Mouse (Mus musculus) T-cell, adult 2 months (primary cell): ENCODE data around the gene Mtmr6.
"Not testable (repeated sequence)": the region's sequence is repeated elsewhere in the genome, so short reads cannot be mapped to it uniquely, and the experiment has no call there.

ENCODE experiments used
- DNase-seq: peaks from one replicate; pipeline ENCODE4 v3.0.0; 2022; ENCODE audit warnings: low spot score

Mtmr6 gene

DNA sequence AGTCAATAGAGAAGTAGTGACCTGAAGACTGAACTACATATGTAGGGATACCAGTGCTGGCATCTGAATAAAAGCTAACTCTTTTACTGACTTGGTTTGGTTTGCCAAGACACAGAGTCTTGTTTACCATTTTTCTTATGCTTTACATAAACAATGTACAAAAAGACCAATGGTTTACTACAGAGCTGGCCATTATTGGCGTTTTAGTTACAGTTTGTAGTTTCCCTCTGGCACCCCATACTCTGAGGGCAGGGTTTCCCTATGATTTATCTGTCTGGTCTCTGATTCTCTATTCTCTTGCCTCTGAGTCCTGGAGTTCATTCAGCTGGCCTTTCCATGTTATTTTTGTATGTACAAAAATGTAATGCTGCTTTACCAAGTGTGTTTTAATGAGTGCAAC is 30.5 kb downstream of the Mtmr6 start:
- no peak for DNase-seq

- DNase-seq, result no peak
Observed at GRCm38 (mm10) chr14:60300224-60300991, 35.4 kb downstream of the Mtmr6 start.

GRCm38 (mm10) chr14:60301024-60301423 is 36.0 kb downstream of the Mtmr6 start:
- no peak for DNase-seq

DNA sequence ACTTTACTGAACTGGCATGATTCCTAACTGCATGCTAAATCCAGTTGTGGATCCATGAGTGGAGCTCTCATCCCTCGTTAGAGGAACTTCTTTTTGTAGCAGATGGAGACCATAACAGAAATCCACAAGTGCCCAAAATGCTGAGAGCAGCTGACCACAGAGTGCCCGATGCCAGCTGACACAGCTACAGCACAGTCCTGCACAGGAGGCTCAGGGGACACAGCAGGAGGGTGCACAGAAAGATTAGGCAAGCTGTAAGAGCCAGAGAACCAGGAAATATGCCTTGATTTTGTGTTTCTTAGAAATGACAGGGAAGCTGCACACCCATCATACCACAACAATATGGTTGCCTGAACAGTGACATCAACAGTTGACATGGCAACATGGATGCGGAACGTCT is 37.4 kb downstream of the Mtmr6 start:
- DNase-seq, result no peak

DNA sequence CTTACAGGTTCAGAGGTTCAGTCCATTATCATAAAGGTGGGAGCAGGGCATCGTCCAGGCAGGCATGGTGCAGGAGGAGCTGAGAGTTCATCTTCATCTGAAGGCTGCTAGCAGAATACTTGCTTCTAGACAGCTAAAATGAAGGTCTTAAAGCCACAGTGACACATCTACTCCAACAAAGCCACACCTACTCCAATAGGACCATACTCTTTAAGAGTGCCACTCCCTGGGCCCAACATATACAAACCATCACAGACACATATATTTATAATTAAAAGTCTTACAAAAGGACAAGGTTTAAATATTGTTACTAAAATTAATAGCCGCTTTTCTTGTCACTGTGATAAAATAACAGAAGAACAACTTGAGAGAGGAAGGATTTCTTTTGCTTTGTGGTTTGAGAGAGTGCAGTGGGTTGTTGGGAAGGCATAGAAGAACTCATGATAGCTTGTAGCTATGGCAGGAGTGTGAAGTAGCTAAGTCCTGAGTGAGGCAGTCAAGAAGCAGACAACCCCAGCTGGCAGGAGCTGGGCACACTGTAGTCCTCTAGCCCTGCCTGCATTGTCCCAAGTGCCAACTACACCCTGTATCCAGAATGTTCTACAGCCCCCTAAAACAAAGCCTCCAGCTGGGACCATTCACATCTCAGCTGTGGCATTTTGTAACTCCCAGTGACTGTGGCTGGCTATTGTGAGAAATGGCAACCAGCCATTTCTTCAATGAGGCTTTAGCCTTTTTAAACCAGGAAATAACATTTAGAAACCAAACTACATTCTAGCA is 39.6 kb downstream of the Mtmr6 start:
- no peak for DNase-seq

DNA sequence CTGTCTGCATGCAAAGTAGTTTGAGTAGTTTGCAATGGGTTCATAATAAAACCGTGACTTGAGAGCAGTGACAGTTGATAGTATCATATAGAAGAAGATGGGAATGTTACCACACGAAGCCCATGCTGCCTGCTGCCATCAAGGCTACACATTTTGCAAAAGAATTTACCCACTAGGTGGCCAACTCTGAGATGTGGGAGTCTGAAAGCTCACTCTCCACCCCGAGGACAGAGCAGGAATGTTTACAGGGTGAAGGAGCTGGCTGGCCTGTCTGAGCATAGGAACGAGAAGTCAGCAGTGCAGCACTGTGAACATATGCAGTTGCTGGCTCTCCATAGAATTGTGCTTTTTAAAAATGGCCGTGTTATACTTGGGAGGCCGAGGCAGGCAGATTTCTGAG is 43.1 kb downstream of the Mtmr6 start:
- DNase-seq, result no peak

DNA sequence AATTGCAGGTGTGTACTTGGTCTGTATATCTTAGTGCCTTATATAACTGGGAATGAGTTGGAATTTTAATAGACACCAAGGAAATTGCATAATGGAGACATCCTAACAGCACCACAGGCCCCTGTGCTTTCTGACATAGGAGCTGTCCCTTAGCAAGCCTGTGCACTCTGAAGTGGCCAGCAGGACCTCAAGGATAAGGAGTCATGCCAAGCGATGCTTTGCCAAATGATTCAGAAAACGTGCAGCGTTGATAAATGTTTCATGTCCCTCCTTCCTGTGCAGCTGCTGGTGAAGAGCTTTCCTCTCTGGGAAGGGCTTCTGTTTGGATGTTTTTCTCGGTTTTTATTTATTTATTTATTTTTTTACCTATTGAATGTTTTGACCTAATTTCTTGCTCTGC is 45.7 kb downstream of the Mtmr6 start:
- DNase-seq, result no peak

DNA sequence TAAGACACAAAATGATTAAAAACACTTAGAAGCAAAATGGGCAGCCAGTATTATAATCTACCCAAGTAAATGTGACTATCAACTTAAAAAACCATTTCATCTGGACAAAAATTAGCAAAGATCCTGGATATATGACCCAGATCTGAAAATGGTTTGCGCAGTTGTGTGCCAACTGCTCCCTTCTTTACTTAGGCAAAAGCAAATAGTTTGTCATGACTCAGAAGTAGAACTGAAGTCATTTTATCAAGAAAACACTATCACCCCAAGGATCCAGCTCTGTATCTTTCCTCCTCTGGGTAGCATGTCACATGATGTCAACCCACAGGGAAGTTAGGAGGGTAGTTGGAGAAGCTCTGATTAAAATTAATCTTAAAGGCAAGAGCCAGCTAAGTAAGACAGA is 54.2 kb downstream of the Mtmr6 start:
- DNase-seq, result no peak

- DNase-seq, result no peak
Observed at GRCm38 (mm10) chr14:60320813-60321212, 55.8 kb downstream of the Mtmr6 start.

GRCm38 (mm10) chr14:60340001-60340400 is 75.0 kb downstream of the Mtmr6 start:
- not testable (repeated sequence) for DNase-seq

GRCm38 (mm10) chr14:60340570-60340969 is 75.5 kb downstream of the Mtmr6 start:
- no peak for DNase-seq

DNA sequence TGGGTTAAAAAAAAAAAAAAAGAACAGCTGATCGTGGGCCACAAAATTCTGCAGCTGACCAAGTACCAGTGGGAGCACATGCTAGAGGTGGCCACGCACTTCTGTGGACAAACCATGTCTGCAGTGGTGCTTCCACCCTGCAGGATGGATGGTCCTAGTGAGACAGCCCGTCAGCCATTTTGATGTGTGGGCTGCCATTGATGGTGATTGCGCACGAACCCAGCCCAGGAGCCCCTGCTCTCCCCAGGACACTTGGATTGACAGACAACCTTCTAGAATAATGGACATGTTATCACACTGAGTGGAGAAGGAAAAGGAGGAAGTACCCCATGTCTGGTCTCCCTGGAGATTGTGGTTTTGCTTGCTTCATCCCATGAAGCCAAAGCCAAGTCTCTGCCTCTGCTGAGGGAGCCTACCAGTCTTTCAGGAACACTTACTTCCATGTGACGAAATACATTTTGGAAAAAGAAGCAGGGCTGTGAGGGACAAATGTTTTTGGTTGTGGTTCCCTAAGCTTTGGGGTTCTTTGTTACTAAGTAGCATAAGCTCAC is 80.4 kb downstream of the Mtmr6 start:
- DNase-seq, result no peak
